Mouse (Mus musculus): ENCODE data around the gene Slc24a4. TPM values are rescaled to one million over a fixed set of nuclear protein-coding genes. Genes with fewer than 3 reads are reported as not detected.
"Not testable (repeated sequence)": the region's sequence is repeated elsewhere in the genome, so short reads cannot be mapped to it uniquely, and the experiment has no call there.

Gene Slc24a4
- polyA plus RNA-seq, 1 experiment from 2014 or later = 0.17 TPM

DNA sequence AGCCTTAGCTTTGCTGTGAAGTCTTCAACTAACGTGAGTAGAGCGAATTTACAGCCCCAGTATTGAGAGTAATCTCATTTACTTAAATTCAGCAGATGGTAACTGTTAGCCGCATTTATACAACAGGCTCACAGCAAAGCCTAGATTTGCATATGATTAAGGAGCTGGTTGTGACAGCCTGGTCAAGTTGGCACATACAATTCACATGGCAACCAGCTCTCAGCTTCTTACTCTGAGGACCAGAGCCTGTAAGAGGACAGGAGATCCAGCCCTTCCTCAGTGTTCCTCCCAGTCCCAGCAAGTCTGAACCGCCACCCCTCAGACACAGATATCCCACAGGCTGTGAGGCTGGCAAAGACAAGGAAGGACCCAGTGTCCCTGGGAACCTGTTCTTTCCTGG lies 73.0 kb downstream of the Slc24a4 start:
- ATAC-seq = no peak
- Histone ChIP-seq H3K36me3 (ENCODE audit: control insufficient read depth, insufficient read depth) (no peaks in the 10 kb centered on the region), H3K4me1 (replicated peaks; ENCODE audit: control insufficient read depth, insufficient read depth, low read length) (no peaks in the 10 kb centered on the region), H3K9ac (ENCODE audit: low read depth, low read length) (no peak overlapping the region), H3K27me3 (replicated peaks; ENCODE audit: control insufficient read depth, insufficient read depth, low read length) (no peaks in the 10 kb centered on the region), H3K9me3 (ENCODE audit: control insufficient read depth) (no peaks in the 10 kb centered on the region), H3K27ac (ENCODE audit: low read depth, low read length) (no peak overlapping the region), H3K4me2 (replicated peaks; ENCODE audit: low read depth) (no peak overlapping the region), H3K4me3 (ENCODE audit: low read depth, low read length) (no peak overlapping the region)
- WGBS = 61% methylated on average over 4 of the region's 4 CpGs
- TF ChIP-seq CTCF (IDR thresholded peaks at IDR 0.05; ENCODE audit: low read depth) = no peak

DNA sequence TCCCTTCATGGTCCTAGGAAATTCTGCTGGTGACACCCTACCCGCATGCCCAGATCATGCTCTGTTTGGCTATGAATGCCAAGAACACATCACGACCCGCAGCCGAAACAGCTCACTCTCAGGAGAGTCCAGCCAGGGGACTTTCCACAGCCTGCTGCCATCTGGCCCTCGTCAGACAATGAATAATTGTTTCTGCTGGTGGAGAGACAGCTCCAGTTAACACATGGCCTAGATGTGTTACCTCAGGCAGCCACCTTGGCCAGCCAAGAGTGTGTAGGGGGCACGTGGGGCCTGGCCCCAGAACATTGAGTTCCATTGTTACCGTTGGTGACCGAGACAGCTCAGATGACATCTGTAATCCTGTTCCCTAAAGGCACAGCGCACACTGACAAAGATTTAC lies 74.4 kb downstream of the Slc24a4 start:
- Histone ChIP-seq H3K4me2 (replicated peaks; ENCODE audit: low read depth) (no peak overlapping the region), H3K36me3 (ENCODE audit: control insufficient read depth, insufficient read depth) (no peaks in the 10 kb centered on the region), H3K9me3 (ENCODE audit: control insufficient read depth) (no peaks in the 10 kb centered on the region), H3K9ac (ENCODE audit: low read depth, low read length) (no peak overlapping the region), H3K4me1 (replicated peaks; ENCODE audit: control insufficient read depth, insufficient read depth, low read length) (no peaks in the 10 kb centered on the region), H3K27me3 (replicated peaks; ENCODE audit: control insufficient read depth, insufficient read depth, low read length) (no peaks in the 10 kb centered on the region), H3K27ac (ENCODE audit: low read depth, low read length) (no peak overlapping the region), H3K4me3 (ENCODE audit: low read depth, low read length) (no peak overlapping the region)
- no peak for ATAC-seq
- TF ChIP-seq CTCF (IDR thresholded peaks at IDR 0.05; ENCODE audit: low read depth) = no peak
- 50% methylated on average over 9 of the region's 9 CpGs for WGBS

DNA sequence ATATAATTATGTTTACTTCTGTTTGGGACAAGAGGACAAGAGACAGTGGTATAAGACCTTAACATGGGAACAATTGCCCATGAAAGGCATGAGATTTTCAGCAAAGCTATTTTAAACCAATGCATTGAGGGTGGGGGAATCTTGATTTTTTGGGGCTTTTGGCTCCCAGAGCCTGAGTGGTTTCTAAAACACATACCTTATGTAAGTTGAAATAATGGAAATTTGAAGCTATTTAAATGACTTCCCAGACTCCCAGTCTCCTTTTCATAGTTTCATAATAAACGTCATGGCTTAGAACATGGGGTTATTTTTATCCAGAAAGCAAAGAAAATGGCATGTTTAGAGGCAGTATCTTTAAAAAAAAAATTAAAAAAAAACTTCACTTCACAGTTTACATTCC lies 77.9 kb downstream of the Slc24a4 start:
- Histone ChIP-seq H3K9me3 (ENCODE audit: control insufficient read depth) (no peaks in the 10 kb centered on the region), H3K36me3 (ENCODE audit: control insufficient read depth, insufficient read depth) (no peaks in the 10 kb centered on the region), H3K9ac (ENCODE audit: low read depth, low read length) (no peak overlapping the region), H3K27ac (ENCODE audit: low read depth, low read length) (no peak overlapping the region), H3K4me2 (replicated peaks; ENCODE audit: low read depth) (no peak overlapping the region), H3K4me3 (ENCODE audit: low read depth, low read length) (no peak overlapping the region), H3K4me1 (replicated peaks; ENCODE audit: control insufficient read depth, insufficient read depth, low read length) (no peaks in the 10 kb centered on the region), H3K27me3 (replicated peaks; ENCODE audit: control insufficient read depth, insufficient read depth, low read length) (no peaks in the 10 kb centered on the region)
- 72% methylated on average over 1 of the region's 1 CpGs for WGBS
- ATAC-seq = no peak
- TF ChIP-seq CTCF (IDR thresholded peaks at IDR 0.05; ENCODE audit: low read depth) = no peak

DNA sequence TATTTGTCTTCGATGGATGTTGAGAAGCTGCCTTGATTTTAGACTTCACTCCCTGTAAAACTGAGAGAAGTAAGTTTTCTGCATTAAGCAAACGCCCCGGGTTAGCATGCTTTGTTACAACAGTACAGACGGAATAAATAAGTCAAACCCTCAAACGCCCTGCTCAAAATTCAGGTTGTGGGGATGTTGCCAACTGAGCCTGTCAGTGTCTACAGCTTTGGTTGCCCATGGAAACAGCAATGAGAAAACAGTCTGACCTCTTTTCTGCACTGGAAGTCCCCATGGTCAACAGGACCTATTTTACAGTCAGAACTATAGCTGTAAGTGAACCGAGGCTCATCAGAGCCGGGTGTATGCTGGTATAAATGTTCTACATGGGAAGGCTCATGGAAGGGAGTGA lies 78.7 kb downstream of the Slc24a4 start:
- Histone ChIP-seq H3K9me3 (ENCODE audit: control insufficient read depth) (no peaks in the 10 kb centered on the region), H3K4me3 (ENCODE audit: low read depth, low read length) (no peak overlapping the region), H3K4me2 (replicated peaks; ENCODE audit: low read depth) (no peak overlapping the region), H3K36me3 (ENCODE audit: control insufficient read depth, insufficient read depth) (no peaks in the 10 kb centered on the region), H3K27me3 (replicated peaks; ENCODE audit: control insufficient read depth, insufficient read depth, low read length) (no peaks in the 10 kb centered on the region), H3K27ac (ENCODE audit: low read depth, low read length) (no peak overlapping the region), H3K9ac (ENCODE audit: low read depth, low read length) (no peak overlapping the region), H3K4me1 (replicated peaks; ENCODE audit: control insufficient read depth, insufficient read depth, low read length) (no peaks in the 10 kb centered on the region)
- TF ChIP-seq CTCF (IDR thresholded peaks at IDR 0.05; ENCODE audit: low read depth) = no peak
- ATAC-seq = no peak
- 90% methylated on average over 7 of the region's 7 CpGs for WGBS

DNA sequence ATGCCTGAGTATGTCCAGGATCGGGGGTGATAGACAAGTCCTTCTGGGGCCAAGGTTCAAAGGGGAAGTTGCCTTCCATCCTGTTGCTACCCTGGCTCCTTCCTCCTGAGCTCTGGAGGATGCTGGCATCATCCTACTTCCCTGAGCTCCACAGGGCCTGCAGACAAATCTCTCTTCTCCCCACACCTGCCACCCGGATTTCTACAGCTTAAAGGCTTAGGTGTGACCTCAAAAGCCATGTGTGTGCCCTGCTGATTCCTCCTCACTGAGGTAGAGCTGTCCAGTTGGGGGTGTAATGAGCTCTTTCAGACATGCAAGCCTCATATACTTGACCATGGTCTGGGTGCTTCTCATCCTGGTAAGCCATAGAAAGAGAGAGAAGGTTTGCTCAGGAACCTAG lies 82.3 kb downstream of the Slc24a4 start:
- no peaks in the 10 kb centered on the region for H3K36me3 ChIP-seq (ENCODE audit: control insufficient read depth, insufficient read depth)
- no peaks in the 10 kb centered on the region for H3K27me3 ChIP-seq (replicated peaks; ENCODE audit: control insufficient read depth, insufficient read depth, low read length)
- no peak for ATAC-seq
- no peak for TF ChIP-seq CTCF (IDR thresholded peaks at IDR 0.05; ENCODE audit: low read depth)
- H3K9me3 ChIP-seq (ENCODE audit: control insufficient read depth) = no peaks in the 10 kb centered on the region
- H3K9ac ChIP-seq (ENCODE audit: low read depth, low read length) = no peak overlapping the region
- H3K27ac ChIP-seq (ENCODE audit: low read depth, low read length) = no peak overlapping the region
- no peak overlapping the region for H3K4me2 ChIP-seq (replicated peaks; ENCODE audit: low read depth)
- WGBS = 69% methylated on average over 2 of the region's 2 CpGs
- H3K4me3 ChIP-seq (ENCODE audit: low read depth, low read length) = no peak overlapping the region
- H3K4me1 ChIP-seq (replicated peaks; ENCODE audit: control insufficient read depth, insufficient read depth, low read length) = no peaks in the 10 kb centered on the region

DNA sequence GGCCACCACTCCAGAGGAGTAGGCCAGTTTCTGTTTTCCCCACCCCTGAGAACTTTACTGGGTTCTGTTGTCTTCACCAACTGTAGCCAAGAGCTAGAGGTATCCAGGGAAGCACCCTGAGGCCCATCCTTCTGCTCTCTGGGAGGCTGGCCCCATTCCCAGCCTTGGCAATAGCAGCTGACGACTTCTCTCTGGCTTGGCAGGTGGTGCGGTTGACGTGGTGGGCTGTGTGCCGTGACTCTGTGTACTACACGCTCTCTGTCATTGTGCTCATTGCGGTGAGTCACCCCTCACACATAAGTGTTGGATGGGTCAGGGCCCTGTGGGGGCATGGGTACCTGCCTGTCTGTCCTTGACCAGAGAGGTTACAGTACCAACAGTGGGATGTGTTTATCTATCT lies 94.9 kb downstream of the Slc24a4 start:
- no peaks in the 10 kb centered on the region for H3K4me1 ChIP-seq (replicated peaks; ENCODE audit: control insufficient read depth, insufficient read depth, low read length)
- no peaks in the 10 kb centered on the region for H3K9me3 ChIP-seq (ENCODE audit: control insufficient read depth)
- no peak overlapping the region for H3K4me2 ChIP-seq (replicated peaks; ENCODE audit: low read depth)
- no peaks in the 10 kb centered on the region for H3K27me3 ChIP-seq (replicated peaks; ENCODE audit: control insufficient read depth, insufficient read depth, low read length)
- H3K27ac ChIP-seq (ENCODE audit: low read depth, low read length) = no peak overlapping the region
- no peaks in the 10 kb centered on the region for H3K36me3 ChIP-seq (ENCODE audit: control insufficient read depth, insufficient read depth)
- H3K9ac ChIP-seq (ENCODE audit: low read depth, low read length) = no peak overlapping the region
- no peak for TF ChIP-seq CTCF (IDR thresholded peaks at IDR 0.05; ENCODE audit: low read depth)
- H3K4me3 ChIP-seq (ENCODE audit: low read depth, low read length) = no peak overlapping the region
- WGBS = 89% methylated on average over 6 of the region's 6 CpGs
- ATAC-seq = no peak

DNA sequence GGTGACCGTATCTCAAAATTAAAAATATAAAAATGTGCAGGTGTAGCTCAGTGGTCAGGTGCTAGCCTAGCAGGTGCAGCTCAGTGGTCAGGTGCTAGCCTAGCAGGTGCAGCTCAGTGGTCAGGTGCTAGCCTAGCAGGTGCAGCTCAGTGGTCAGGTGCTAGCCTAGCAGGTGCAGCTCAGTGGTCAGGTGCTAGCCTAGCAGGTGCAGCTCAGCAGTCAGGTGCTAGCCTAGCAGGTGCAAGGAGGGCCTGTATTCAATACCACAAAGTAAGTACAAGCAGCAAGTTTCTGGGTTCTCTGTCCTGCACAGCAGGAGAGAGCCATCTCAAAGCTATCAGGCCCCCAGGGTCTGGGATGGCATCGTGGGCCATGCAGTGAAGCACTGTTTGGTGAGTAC lies 95.6 kb downstream of the Slc24a4 start:
- H3K4me3 ChIP-seq (ENCODE audit: low read depth, low read length); H3K27me3 ChIP-seq (replicated peaks; ENCODE audit: control insufficient read depth, insufficient read depth, low read length); H3K27ac ChIP-seq (ENCODE audit: low read depth, low read length); H3K4me2 ChIP-seq (replicated peaks; ENCODE audit: low read depth); H3K9ac ChIP-seq (ENCODE audit: low read depth, low read length); ATAC-seq; H3K36me3 ChIP-seq (ENCODE audit: control insufficient read depth, insufficient read depth); H3K4me1 ChIP-seq (replicated peaks; ENCODE audit: control insufficient read depth, insufficient read depth, low read length); H3K9me3 ChIP-seq (ENCODE audit: control insufficient read depth): not testable (repeated sequence)
- 95% methylated on average over 2 of the region's 2 CpGs for WGBS
